Mouse (Mus musculus) gastrocnemius, adult 8-10 months (tissue): Measurements from ENCODE around the gene Apobec4. TPM values are rescaled to one million over a fixed set of nuclear protein-coding genes. Genes with fewer than 3 reads are reported as not detected.

Source experiments
- DNase-seq, 2 experiments: peaks; one replicate each; pipeline ENCODE4 v3.0.0; 2022; ENCODE audit warnings: low spot score in 2 of 2
- total RNA-seq, 4 experiments: library from RNA; stranded (reverse); gene quantifications; 2 replicates each; pipeline ENCODE4 v1.2.4; 2022

Gene Apobec4
- total RNA-seq, 4 experiments from 2014 or later: not detected

DNA sequence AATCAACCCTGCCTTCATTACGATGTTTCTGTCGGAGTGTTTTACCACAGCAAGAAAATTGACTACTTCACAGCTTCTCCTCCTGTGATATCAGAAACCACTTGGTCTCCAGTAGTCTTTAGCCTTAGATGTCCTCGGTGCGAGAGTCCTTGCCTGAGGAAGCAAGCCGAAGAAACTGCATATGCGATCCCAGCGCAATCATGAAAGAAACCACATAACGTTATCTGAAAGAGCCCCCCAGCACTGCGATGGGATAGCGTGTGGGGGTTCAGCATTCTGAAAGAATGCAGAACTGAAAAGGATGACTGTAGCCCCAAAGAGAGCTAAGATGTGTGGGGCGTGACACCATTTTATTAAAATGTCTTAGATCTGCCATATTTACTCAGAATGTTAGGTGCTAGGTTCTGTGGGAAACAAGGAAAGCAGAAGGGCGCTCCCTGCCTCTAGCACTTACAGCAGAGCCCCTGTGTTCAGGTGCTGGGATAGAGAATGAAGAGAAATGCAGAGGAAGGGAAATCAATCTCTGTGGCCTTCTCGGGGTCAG is 50.4 kb downstream of the Apobec4 start:
- no peak for DNase-seq

GRCm38 (mm10) chr1:152804907-152805306 is 54.6 kb downstream of the Apobec4 start:
- no peak for DNase-seq

Other genes starting within 250 kb of the Apobec4 start
- gene Rgl1, start 15.8 kb downstream of the Apobec4 start, total RNA-seq: 1 to 10 TPM; 2.9 to 9.4 (median 5.3) TPM
- 1 to 10 TPM; 7.3 to 9.8 (median 8.7) TPM for gene Arpc5, start 16.0 kb downstream of the Apobec4 start, total RNA-seq
- gene Ncf2, start 49.6 kb downstream of the Apobec4 start, total RNA-seq: 1 to 10 TPM in 1 of 4 experiments, under 1 TPM in 3; 0.34 to 1.1 (median 0.48) TPM
- gene Smg7, start 152.1 kb downstream of the Apobec4 start, total RNA-seq: 10 to 100 TPM; 36.2 to 45.6 (median 39.9) TPM
- gene Nmnat2, start 204.4 kb downstream of the Apobec4 start, total RNA-seq: under 1 TPM; 0.10 to 0.58 (median 0.16) TPM